Mouse (Mus musculus): ENCODE data around the gene Pde9a.
A peak's percentile ranks its signal among the peaks of the same experiment; 100 is the strongest.

The Pde9a gene

GRCm38 (mm10) chr17:31470766-31471418, 84.9 kb downstream of the Pde9a start:
- no peak for DNase-seq (ENCODE audit: low spot score)

GRCm38 (mm10) chr17:31474388-31474787, 88.4 kb downstream of the Pde9a start:
- DNase-seq (ENCODE audit: low spot score): no peak

DNA sequence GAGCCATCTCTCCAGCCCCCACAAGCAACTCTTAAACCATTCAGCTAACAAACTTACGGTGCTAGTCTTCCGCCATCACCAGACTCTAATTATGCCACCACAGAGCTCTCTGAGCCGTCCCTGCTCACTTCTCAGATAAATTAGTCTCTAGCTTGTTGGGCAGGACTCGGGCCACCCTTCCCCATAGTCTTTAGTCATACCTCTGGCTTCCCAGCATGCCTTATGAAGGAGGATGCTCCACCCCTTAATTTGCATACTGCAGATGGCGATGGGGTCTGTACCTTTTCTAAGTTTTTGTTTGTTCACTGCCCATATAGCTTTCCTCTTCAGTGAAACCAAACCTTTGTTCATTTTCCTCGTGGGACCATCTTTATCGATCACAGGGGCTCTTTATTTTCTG, 92.6 kb downstream of the Pde9a start:
- no peak for DNase-seq (ENCODE audit: low spot score)

DNA sequence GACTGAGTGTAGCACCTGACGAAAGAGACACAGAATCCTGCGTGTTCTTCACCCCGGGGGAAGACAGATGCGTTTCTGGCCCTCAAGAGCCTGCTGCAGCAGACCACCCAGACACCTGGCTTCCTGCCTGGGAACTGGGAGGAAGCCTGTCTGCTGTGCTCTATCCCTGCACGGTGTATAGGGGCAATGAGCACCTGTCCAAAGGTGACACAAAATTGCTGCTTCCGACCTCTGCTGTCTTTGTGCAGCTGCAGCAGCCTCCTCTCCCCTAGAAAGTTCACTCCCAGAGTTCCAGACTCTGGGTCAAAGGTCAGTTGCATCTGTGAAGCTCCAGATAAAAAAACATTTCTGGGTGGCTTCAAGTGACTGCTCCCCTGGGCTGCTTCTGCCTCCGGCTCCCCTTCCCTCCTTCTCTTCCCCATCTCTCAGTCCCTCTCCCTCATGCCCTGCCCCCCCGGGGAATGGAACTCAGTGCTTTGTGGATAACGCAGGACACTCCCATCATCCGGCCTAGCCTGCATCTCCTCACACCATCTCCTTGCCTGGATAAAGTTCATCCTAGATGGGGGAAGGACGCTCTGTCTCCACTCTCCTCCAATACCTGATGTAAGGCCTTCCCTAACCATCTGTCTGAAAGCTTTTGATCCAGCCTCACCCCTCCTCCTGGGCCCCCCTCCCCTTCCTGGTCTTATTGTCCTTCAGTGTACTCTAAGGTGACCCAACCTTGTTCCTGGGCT, 93.3 kb downstream of the Pde9a start:
- no peak for DNase-seq (ENCODE audit: low spot score)

GRCm38 (mm10) chr17:31486616-31487198, 100.7 kb downstream of the Pde9a start:
- no peak for DNase-seq (ENCODE audit: low spot score)

- DNase-seq (ENCODE audit: low spot score): no peak
Observed at GRCm38 (mm10) chr17:31487433-31488060, 101.5 kb downstream of the Pde9a start.

GRCm38 (mm10) chr17:31491355-31491754, 105.3 kb downstream of the Pde9a start:
- DNase-seq (ENCODE audit: low spot score): no peak

- peak; percentile 62 for DNase-seq (ENCODE audit: low spot score)
Observed at GRCm38 (mm10) chr17:31492416-31492815, 106.4 kb downstream of the Pde9a start.

GRCm38 (mm10) chr17:31494989-31495388, 109.0 kb downstream of the Pde9a start:
- DNase-seq (ENCODE audit: low spot score): no peak

DNA sequence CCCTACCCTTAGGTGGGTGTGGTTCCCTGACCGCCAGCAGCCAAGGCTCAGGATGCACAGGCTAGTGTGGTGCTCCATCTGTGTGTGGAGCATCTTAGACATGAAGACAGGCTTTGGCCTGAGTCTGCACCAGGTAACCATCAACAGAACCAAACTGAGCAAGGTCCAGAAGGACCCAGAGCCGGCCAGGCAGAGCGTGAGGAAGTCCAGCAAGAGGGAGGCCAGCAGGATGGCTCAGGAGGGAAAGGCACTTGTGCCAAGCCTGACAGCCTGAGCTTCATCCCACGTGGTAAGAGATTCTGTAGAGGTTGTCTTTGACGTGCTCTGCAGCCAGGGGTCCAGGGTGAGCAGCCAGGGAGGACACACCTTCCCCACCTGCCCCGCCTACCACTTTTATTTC, 111.7 kb downstream of the Pde9a start:
- no peak for DNase-seq (ENCODE audit: low spot score)

GRCm38 (mm10) chr17:31499725-31500124, 113.7 kb downstream of the Pde9a start:
- no peak for DNase-seq (ENCODE audit: low spot score)

- DNase-seq (ENCODE audit: low spot score): no peak
Observed at GRCm38 (mm10) chr17:31500416-31500815, 114.4 kb downstream of the Pde9a start.

DNA sequence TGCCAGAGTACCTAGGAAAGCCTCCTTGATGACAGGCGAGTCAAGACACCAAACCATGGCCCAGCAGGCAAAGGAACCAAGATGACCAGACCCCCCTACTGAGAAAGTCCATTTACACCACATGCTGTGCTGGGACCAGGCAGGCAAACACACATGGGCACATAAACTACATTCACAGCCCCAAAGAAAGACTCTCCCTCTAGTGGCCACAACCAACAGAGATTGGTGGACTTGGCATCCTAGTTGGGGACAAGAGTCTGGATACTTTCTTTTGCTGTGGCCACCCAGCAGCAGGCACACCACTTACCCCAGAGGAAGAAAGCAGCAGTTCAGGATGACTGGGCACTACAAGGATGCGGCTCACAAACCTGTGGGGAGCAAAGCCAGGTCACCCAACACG, 114.9 kb downstream of the Pde9a start:
- DNase-seq (ENCODE audit: low spot score): no peak

- DNase-seq (ENCODE audit: low spot score): no peak
Observed at GRCm38 (mm10) chr17:31502261-31502927, 116.4 kb downstream of the Pde9a start.

DNA sequence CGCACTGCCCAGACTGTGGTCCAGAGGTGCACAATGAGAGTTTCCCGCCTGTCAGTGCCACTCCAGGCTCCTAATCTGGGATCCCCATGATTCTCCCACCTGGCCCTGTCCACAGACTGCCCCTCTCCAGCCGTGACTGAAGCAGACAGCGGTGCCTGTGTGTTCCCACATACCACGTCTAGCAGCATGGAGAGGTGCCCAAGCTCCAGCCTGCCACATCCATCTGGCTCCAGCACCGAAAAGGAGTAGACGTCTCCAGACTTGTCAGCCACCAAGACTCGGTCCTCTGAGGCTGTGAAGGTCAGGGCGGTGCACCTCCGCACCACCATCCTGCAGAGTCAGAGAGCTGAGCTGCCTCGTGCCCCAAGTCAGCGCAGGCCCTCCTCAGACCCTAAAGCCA, 117.3 kb downstream of the Pde9a start:
- no peak for DNase-seq (ENCODE audit: low spot score)

GRCm38 (mm10) chr17:31503936-31504335, 117.9 kb downstream of the Pde9a start:
- DNase-seq (ENCODE audit: low spot score): no peak

GRCm38 (mm10) chr17:31505013-31505412, 119.0 kb downstream of the Pde9a start:
- no peak for DNase-seq (ENCODE audit: low spot score)

DNA sequence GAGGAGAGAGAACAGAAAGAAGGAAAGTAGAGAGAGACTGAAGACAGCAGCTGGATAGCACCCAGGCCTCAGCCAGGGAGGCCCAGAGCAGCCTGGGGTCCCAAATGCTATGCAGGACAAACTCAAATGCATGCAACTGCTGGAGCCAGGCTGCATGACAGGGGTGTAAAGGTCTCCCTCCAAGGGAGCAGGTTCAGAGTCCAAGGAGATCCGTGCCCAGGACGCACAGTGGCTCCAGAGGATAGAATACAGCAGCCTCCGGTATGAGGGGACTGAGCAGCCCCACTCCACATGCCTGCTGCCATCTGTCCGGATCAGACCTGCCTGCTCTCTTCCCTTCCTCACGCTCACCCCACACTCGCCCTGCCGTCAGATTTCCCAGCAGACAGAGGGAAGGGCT, 120.3 kb downstream of the Pde9a start:
- DNase-seq (ENCODE audit: low spot score): no peak

DNA sequence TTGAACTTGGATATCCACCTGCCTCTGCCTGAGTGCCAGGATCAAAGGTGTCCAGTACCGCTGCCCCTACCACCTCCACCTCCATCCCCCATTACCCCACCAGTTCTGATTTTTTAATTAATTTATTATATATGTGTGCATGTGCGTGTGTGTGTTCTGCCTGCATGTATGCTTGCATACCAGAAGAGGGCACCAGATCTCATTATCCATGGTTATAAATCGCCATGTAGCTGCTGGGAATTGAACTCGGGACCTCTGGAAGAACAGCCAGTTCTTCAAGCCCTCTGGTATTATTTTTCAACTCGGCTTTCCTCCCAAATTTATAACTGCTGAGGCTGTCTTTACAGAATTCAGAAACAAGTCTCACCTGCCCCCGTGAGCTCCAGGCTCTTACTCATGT, 124.9 kb downstream of the Pde9a start:
- DNase-seq (ENCODE audit: low spot score): no peak

DNA sequence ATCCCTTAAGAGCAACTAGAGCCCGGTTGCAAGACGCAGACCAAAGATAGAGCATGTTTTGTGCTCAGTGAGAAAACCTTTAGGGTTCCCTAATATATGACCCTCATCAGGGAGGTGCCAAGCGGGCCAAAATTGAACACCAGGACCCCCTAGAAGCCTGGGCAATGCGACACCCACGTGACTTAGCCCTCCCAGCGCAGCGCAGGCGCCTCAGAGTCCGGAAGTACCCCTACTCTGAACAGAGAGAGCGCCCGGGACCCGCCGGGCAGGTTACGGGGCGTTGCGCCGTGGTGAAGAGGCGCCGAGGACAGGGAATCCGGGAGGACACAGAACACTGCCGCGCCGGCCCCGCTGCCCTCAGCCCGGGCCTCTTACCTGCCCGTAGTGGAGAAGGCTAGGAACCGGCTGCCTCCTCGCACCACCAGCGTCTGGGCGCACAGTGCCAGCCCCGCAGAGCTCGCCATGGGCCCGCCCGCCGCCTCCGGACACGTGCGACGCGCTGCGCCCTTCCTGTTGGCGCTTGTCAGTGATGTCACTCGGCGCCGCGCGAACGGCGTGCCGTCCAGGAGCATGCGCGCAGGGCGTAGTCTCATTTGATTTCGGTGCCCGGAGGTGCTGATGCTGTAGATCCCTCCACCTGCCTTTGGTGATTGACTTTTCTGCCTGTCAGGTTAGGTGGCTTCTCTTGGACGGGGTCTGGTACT, 125.9 kb downstream of the Pde9a start:
- peak; percentile 83 for DNase-seq (ENCODE audit: low spot score)

GRCm38 (mm10) chr17:31512593-31512992, 126.6 kb downstream of the Pde9a start:
- DNase-seq (ENCODE audit: low spot score): no peak

- no peak for DNase-seq (ENCODE audit: low spot score)
Observed at GRCm38 (mm10) chr17:31514696-31515095, 128.7 kb downstream of the Pde9a start.
